Mouse (Mus musculus) limb, embryonic 14.5 days (tissue): ENCODE data around the gene Rptor. TPM values are rescaled to one million over a fixed set of nuclear protein-coding genes. Genes with fewer than 3 reads are reported as not detected.

Source experiments
- ATAC-seq: fragments of 200-750 bp; cut with Nextera tagmentation; 2 replicates; pipeline ENCODE4 v1.8.0; 2017; ENCODE audit warnings: low read depth, moderate number of reproducible peaks, moderate TSS enrichment; ENCODE audit not compliant: low FRiP score
- DNase-seq: peaks from one replicate; pipeline ENCODE4 v3.0.0-alpha.2; 2015; ENCODE audit warnings: low spot score
- H3K27ac ChIP-seq: fragments of 300-500 bp; sonication (generic); replicated peaks from 2 replicates; pipeline ENCODE4 v1.5.1; 2014; ENCODE audit warnings: low read depth, mild to moderate bottlenecking, low read length, moderate library complexity, mixed read lengths
- H3K27me3 ChIP-seq: fragments of 300-500 bp; sonication (generic); 2 replicates; pipeline ENCODE4 v1.6.1; 2014; ENCODE audit warnings: low read length, mixed read lengths; ENCODE audit not compliant: control insufficient read depth, insufficient read depth
- H3K36me3 ChIP-seq: fragments of 300-500 bp; sonication (generic); 2 replicates; pipeline ENCODE4 v1.6.1; 2014; ENCODE audit warnings: mild to moderate bottlenecking, low read length, moderate library complexity, mixed read lengths; ENCODE audit not compliant: control insufficient read depth, insufficient read depth
- H3K4me1 ChIP-seq: fragments of 300-500 bp; sonication (generic); 2 replicates; pipeline ENCODE4 v1.6.1; 2014; ENCODE audit warnings: antibody characterized with exemption, low read length, mixed read lengths; ENCODE audit not compliant: control insufficient read depth, insufficient read depth
- H3K4me2 ChIP-seq: fragments of 300-500 bp; sonication (generic); replicated peaks from 2 replicates; pipeline ENCODE4 v1.6.1; 2014; ENCODE audit warnings: low read depth, mild to moderate bottlenecking, low read length, moderate library complexity; ENCODE audit not compliant: severe bottlenecking
- H3K4me3 ChIP-seq: fragments of 300-500 bp; sonication (generic); replicated peaks from 2 replicates; pipeline ENCODE4 v1.5.1; 2014; ENCODE audit warnings: low read length
- H3K9ac ChIP-seq: fragments of 300-500 bp; sonication (generic); 2 replicates; pipeline ENCODE4 v1.6.1; 2014; ENCODE audit warnings: mild to moderate bottlenecking, low read depth, low read length, moderate library complexity; ENCODE audit not compliant: severe bottlenecking
- H3K9me3 ChIP-seq: fragments of 300-500 bp; sonication (generic); 2 replicates; pipeline ENCODE4 v1.6.1; 2016; ENCODE audit warnings: low read length; ENCODE audit not compliant: control insufficient read depth
- POLR2A ChIP-seq: fragments of 200-500 bp; IDR thresholded peaks from 2 replicates; pipeline ENCODE4 v1.8.0; 2012; ENCODE audit warnings: inconsistent platforms, mild to moderate bottlenecking, moderate library complexity, borderline replicate concordance; ENCODE audit not compliant: insufficient read depth, insufficient read length; ENCODE audit errors: extremely low read depth
- WGBS: fragments of 180-500 bp; shearing (Covaris S2); extraction: QIAGEN DNeasy Blood & Tissue Kit; methylation state at CpG from one replicate; pipeline ENCODE4 v1.1.7; 2014; 5-methylcytosine and 5-hydroxymethylcytosine counted together
- polyA plus RNA-seq, 2 experiments: library from polyadenylated mRNA; depleted of rRNA in 1 of 2; stranded (reverse) in 1 of 2; unstranded in 1 of 2; fragments of >200 nt; fragmentation: Nextera tagmentation in 1 of 2; extraction: Ambion mirVana in 1 of 2; gene quantifications; 2 replicates each; pipeline versions ENCODE4 v1.2.1 to v1.2.3; 2012 to 2014

The Rptor gene
- polyA plus RNA-seq, 2 experiments, result 13.7 to 24.3 TPM

- H3K36me3 ChIP-seq, result peaks cover 83% of the 10 kb centered on the region
- H3K9ac ChIP-seq, result no peak overlapping the region
- no peaks in the 10 kb centered on the region for H3K4me1 ChIP-seq
- no peak for TF ChIP-seq POLR2A
- no peak overlapping the region for H3K4me3 ChIP-seq
- H3K27ac ChIP-seq, result no peak overlapping the region
- WGBS, result 92% methylated on average over 4 of the region's 4 CpGs
- no peaks in the 10 kb centered on the region for H3K9me3 ChIP-seq
- no peak overlapping the region for H3K4me2 ChIP-seq
- H3K27me3 ChIP-seq, result no peaks in the 10 kb centered on the region
- no peak for ATAC-seq
- DNase-seq, result no peak
These were observed 270.9 kb downstream of the Rptor start for GRCm38 (mm10) chr11:119873643-119874042.

GRCm38 (mm10) chr11:119874841-119875240 is 272.1 kb downstream of the Rptor start:
- Histone ChIP-seq H3K27ac (no peak overlapping the region), H3K4me3 (no peak overlapping the region), H3K9ac (no peak overlapping the region), H3K36me3 (peaks cover 77% of the 10 kb centered on the region), H3K4me2 (no peak overlapping the region), H3K4me1 (no peaks in the 10 kb centered on the region), H3K27me3 (no peaks in the 10 kb centered on the region), H3K9me3 (no peaks in the 10 kb centered on the region)
- TF ChIP-seq POLR2A, result no peak
- no peak for DNase-seq
- WGBS, result 75% methylated on average over 1 of the region's 1 CpGs
- ATAC-seq, result no peak

- Histone ChIP-seq H3K9ac (no peak overlapping the region), H3K36me3 (peaks cover 71% of the 10 kb centered on the region), H3K27ac (no peak overlapping the region), H3K4me3 (no peak overlapping the region), H3K9me3 (no peaks in the 10 kb centered on the region), H3K27me3 (no peaks in the 10 kb centered on the region), H3K4me2 (no peak overlapping the region), H3K4me1 (no peaks in the 10 kb centered on the region)
- no peak for TF ChIP-seq POLR2A
- ATAC-seq (no peak), DNase-seq (no peak)
- 87% methylated on average over 9 of the region's 9 CpGs for WGBS
These were observed 273.0 kb downstream of the Rptor start for GRCm38 (mm10) chr11:119875685-119876084.

- ATAC-seq, result no peak
- WGBS, result 91% methylated on average over 7 of the region's 7 CpGs
- no peak for DNase-seq
- H3K27ac ChIP-seq, result no peak overlapping the region
- H3K4me2 ChIP-seq, result no peak overlapping the region
- H3K27me3 ChIP-seq, result no peaks in the 10 kb centered on the region
- no peaks in the 10 kb centered on the region for H3K4me1 ChIP-seq
- no peak for TF ChIP-seq POLR2A
- no peak overlapping the region for H3K4me3 ChIP-seq
- H3K9ac ChIP-seq, result no peak overlapping the region
- no peaks in the 10 kb centered on the region for H3K9me3 ChIP-seq
- H3K36me3 ChIP-seq, result peaks cover 62% of the 10 kb centered on the region
These were observed 274.4 kb downstream of the Rptor start for GRCm38 (mm10) chr11:119877124-119877523.

GRCm38 (mm10) chr11:119879573-119879972 is 276.9 kb downstream of the Rptor start:
- Histone ChIP-seq H3K36me3 (peaks cover 40% of the 10 kb centered on the region), H3K4me3 (no peak overlapping the region), H3K27me3 (no peaks in the 10 kb centered on the region), H3K4me2 (no peak overlapping the region), H3K9me3 (no peaks in the 10 kb centered on the region), H3K9ac (no peak overlapping the region), H3K27ac (no peak overlapping the region), H3K4me1 (no peaks in the 10 kb centered on the region)
- 91% methylated on average over 5 of the region's 5 CpGs for WGBS
- ATAC-seq (no peak), DNase-seq (no peak)
- TF ChIP-seq POLR2A, result no peak

- Histone ChIP-seq H3K27me3 (no peaks in the 10 kb centered on the region), H3K27ac (no peak overlapping the region), H3K4me3 (no peak overlapping the region), H3K9me3 (no peaks in the 10 kb centered on the region), H3K36me3 (peaks cover 44% of the 10 kb centered on the region), H3K9ac (no peak overlapping the region), H3K4me1 (no peaks in the 10 kb centered on the region), H3K4me2 (no peak overlapping the region)
- TF ChIP-seq POLR2A, result no peak
- no peak for ATAC-seq
- DNase-seq, result no peak
- 38% methylated on average over 2 of the region's 2 CpGs for WGBS
These were observed 280.9 kb downstream of the Rptor start for GRCm38 (mm10) chr11:119883646-119884045.
